Mouse (Mus musculus) midbrain, embryonic 12.5 days (tissue): Measurements from ENCODE around the gene Lrig2. TPM values are rescaled to one million over a fixed set of nuclear protein-coding genes. Genes with fewer than 3 reads are reported as not detected.

Experiments used
- ATAC-seq: fragments of 200-750 bp; cut with Nextera tagmentation; 2 replicates; pipeline ENCODE4 v1.8.0; 2017; ENCODE audit warnings: low read depth, moderate TSS enrichment, moderate library complexity; ENCODE audit not compliant: low FRiP score
- H3K27ac ChIP-seq: fragments of 300-500 bp; sonication (generic); replicated peaks from 2 replicates; pipeline ENCODE4 v1.5.1; 2016; ENCODE audit warnings: mild to moderate bottlenecking
- H3K27me3 ChIP-seq: fragments of 300-500 bp; sonication (generic); 2 replicates; pipeline ENCODE4 v1.6.1; 2016; ENCODE audit warnings: mild to moderate bottlenecking
- H3K36me3 ChIP-seq: fragments of 300-500 bp; sonication (generic); 2 replicates; pipeline ENCODE4 v1.6.1; 2016
- H3K4me1 ChIP-seq: fragments of 300-500 bp; sonication (generic); 2 replicates; pipeline ENCODE4 v1.6.1; 2016
- H3K4me2 ChIP-seq: fragments of 300-500 bp; sonication (generic); replicated peaks from 2 replicates; pipeline ENCODE4 v1.6.1; 2016; ENCODE audit warnings: mild to moderate bottlenecking, moderate library complexity
- H3K4me3 ChIP-seq: fragments of 300-500 bp; sonication (generic); 2 replicates; pipeline ENCODE4 v1.5.1; 2016; ENCODE audit warnings: mild to moderate bottlenecking
- H3K9ac ChIP-seq: fragments of 300-500 bp; sonication (generic); replicated peaks from 2 replicates; pipeline ENCODE4 v1.6.1; 2016; ENCODE audit warnings: mild to moderate bottlenecking, moderate library complexity
- H3K9me3 ChIP-seq: fragments of 300-500 bp; sonication (generic); 2 replicates; pipeline ENCODE4 v1.6.1; 2016; ENCODE audit warnings: mild to moderate bottlenecking
- WGBS: fragments of 180-500 bp; shearing (Covaris S2); methylation state at CpG from one replicate; pipeline ENCODE4 v1.1.7; 2016; 5-methylcytosine and 5-hydroxymethylcytosine counted together
- polyA plus RNA-seq: library from polyadenylated mRNA; unstranded; fragments of >200 nt; fragmentation: Nextera tagmentation; extraction: Ambion mirVana; gene quantifications from 2 replicates; pipeline ENCODE4 v1.2.1, GENCODE M21; 2016

The Lrig2 gene
- polyA plus RNA-seq, 1 experiment from 2014 or later = 31.3 TPM

DNA sequence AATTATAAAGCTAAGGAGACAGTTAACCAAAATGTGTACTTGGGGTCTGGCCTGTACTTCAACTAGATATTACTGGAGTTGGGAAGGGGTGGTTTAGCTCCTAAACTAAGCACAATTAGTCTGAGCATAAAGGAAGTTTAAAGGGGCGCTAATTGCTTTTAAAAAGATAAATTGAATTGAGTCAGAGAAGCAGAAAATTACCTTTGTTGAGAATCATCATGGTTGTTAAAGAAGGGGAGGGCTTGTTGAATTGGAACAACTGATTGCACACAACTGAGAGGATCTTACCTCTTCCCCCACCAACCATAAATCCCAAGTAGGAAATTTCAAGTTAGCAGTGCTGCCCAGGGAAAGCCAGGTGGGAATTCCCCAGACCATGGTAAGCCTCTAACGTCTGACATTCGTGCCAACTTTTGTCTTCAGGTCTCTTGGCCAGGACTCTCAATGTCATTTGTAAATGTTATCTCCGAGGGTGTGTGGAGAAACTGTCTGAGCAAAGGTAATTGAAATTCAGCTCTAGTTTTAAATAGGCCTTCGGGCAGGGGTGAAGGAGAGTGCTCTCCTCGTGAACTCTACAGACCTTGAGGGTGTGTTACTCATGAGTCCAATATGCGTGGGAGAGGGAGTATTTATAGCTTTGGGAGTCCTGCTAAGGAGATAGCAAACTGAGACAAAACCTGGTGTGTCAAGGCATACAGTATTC is 159.2 kb downstream of the Lrig2 start:
- 0 out of 2 replicates have a peak overlapping the region, but pooled peaks have one; percentile 3 for H3K27ac ChIP-seq
- H3K27me3 ChIP-seq = no peaks in the 10 kb centered on the region
- H3K9me3 ChIP-seq = no peaks in the 10 kb centered on the region
- WGBS = 53% methylated on average over 7 of the region's 7 CpGs
- ATAC-seq = no peak
- H3K9ac ChIP-seq = no peak overlapping the region
- no peak overlapping the region for H3K4me3 ChIP-seq
- no peaks in the 10 kb centered on the region for H3K36me3 ChIP-seq
- no peak overlapping the region for H3K4me2 ChIP-seq
- H3K4me1 ChIP-seq = peaks cover 20% of the 10 kb centered on the region; the same call in 1 of the 2 replicates

DNA sequence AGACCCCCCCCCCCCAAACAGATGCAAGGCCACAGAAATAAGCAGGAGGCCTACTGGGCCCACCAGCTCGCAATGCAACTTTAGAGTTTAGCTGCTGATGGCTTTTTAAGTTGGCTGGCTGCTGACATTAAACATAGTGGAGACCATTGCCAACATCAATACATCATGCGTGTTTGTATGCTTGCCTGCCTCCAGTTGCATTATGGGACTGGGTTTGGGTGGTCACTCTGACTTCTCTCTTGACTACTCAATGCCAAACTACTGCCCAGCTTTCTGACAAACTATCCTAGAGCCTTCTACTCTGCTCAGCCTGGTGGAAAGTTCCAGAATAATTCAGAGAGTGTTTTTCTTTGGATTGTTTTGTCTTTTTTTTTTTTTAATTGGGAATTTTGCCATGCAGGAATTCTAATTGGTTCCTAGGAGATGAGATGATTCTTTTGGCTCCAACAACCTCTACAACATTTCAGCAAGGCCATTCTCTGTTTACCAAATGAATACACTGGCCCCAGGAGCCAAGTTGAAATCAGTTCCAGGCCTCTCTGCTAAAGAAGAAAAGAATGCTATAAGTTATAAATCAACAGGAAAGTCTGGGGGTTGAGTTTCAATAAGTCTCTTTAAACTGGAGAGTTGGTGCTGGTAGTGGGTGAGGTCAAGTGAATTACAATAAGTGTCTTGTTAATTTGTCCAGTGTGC is 161.3 kb downstream of the Lrig2 start:
- H3K27ac ChIP-seq = 0 out of 2 replicates have a peak overlapping the region, but pooled peaks have one; percentile 60
- no peaks in the 10 kb centered on the region for H3K36me3 ChIP-seq
- no peaks in the 10 kb centered on the region for H3K9me3 ChIP-seq
- WGBS = 83% methylated on average over 2 of the region's 2 CpGs
- peaks cover 20% of the 10 kb centered on the region; the same call in 1 of the 2 replicates for H3K4me1 ChIP-seq
- H3K9ac ChIP-seq = no peak overlapping the region
- H3K27me3 ChIP-seq = no peaks in the 10 kb centered on the region
- H3K4me3 ChIP-seq = no peak overlapping the region
- no peak overlapping the region for H3K4me2 ChIP-seq
- ATAC-seq = no peak

DNA sequence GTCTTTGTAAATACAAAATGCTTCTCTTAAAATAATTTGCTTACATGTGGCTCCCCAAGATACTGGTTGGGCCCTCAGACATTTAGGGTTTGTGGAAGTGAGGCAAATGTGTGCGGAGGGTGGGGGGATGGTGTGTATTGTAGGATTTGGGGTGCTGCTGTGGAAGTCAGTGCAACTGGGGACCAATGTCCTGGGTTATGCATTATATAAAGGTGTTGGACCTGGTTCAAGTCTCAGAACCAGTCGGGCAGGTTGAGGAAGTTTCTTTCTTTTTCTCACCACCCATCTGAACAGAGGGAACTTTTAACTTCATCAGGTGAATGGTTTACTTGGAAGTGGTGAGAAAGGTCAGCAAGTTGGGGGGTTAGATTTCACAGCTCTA is 161.9 kb downstream of the Lrig2 start:
- Histone ChIP-seq H3K4me2 (no peak overlapping the region), H3K27ac (peak overlapping the region; percentile 60; the same call in 1 of the 2 replicates), H3K4me1 (peaks cover 20% of the 10 kb centered on the region; the same call in 1 of the 2 replicates), H3K4me3 (no peak overlapping the region), H3K9me3 (no peaks in the 10 kb centered on the region), H3K27me3 (no peaks in the 10 kb centered on the region), H3K9ac (no peak overlapping the region), H3K36me3 (no peaks in the 10 kb centered on the region)
- peak; percentile 59 for ATAC-seq
- 79% methylated on average over 2 of the region's 2 CpGs for WGBS

DNA sequence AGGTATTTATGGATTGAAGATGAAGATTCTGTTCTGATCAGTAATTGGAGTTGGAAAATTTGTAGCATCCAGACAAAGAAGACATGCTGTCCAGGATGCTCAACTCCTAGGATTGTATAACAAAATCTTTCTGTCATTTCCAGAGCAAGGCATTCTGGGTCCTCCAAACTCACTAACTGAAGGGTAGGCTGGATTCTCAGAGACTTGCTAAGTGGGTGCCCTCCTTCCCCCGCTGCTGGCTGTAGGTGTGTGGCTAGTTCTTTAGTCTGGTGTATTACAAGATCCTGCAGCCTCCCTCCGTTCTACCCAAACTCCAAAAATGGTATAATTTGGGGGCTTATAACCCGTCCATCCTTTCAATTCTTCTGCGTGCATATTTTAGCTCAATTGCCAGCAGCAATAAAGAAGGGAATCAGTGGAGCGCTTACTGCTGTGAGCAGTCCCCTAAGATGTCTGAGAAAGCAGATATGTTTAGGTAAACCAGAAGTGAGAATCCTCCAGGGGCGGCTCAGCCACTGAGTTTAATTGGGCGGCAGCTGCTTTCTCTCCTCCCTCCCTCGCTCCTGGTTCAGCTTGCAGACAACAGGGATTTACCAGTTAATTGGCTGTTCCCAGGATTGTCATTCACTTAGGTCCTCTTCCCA is 162.4 kb downstream of the Lrig2 start:
- WGBS = 25% methylated on average over 8 of the region's 8 CpGs
- ATAC-seq = peak; percentile 86
- Histone ChIP-seq H3K9ac (no peak overlapping the region), H3K27me3 (no peaks in the 10 kb centered on the region), H3K4me1 (peaks cover 20% of the 10 kb centered on the region; the same call in 1 of the 2 replicates), H3K4me2 (0 out of 2 replicates have a peak overlapping the region, but pooled peaks have one; percentile 5), H3K9me3 (no peaks in the 10 kb centered on the region), H3K27ac (peak overlapping the region; percentile 60), H3K4me3 (no peak overlapping the region), H3K36me3 (no peaks in the 10 kb centered on the region)

Other genes with a start within 250 kb of the Lrig2 start
- 21.4 and 23.6 TPM in 2 replicates for gene Slc16a1, start 126.8 kb upstream of the Lrig2 start, polyA plus RNA-seq